Mouse (Mus musculus) gastrocnemius, postnatal 25 days (tissue): ENCODE data around the gene Ano3. TPM values are rescaled to one million over a fixed set of nuclear protein-coding genes. Genes with fewer than 3 reads are reported as not detected.

Source experiments
- total RNA-seq, 2 experiments: library from RNA; stranded (reverse); gene quantifications; 1 replicate in 1 of 2; 2 replicates in 1 of 2; pipeline ENCODE4 v1.2.3; 2021

The Ano3 gene
- total RNA-seq, 2 experiments from 2014 or later, result 0.13 to 0.18 TPM

Other genes starting within 250 kb of the Ano3 start
- gene Muc15, start 229.6 kb downstream of the Ano3 start, total RNA-seq, result not detected
- gene Gm13941, start 155.1 kb upstream of the Ano3 start, total RNA-seq, result not detected
- gene Gm15130, start 202.0 kb upstream of the Ano3 start, total RNA-seq, result not detected